Comparison of ENCODE assay signal across 32 mouse cellular contexts in the genomic region with DNA sequence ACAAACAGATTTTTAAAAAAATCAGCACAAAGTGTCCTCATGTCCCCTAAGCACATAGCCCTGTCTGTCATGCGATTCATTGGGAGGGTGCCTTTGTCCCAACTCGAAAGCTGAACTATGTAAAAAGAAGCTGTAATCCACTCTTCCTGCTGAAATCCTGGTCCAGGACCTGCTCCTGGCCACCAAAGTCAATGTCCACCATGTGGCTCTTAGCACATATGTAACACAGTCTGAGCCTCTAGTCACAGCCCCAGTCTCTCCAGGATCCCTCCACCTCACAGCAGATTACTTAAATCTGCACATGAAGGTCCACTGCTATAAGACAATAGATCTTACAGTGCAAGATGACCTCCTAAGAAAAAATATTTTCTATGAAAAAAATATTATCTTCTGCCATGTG.
"Had no signal": no experiment of that assay in that cellular context is flagged by ENCODE, and none has a peak within 500 bp of the region (broad histone marks: within the 10 kb centered on the region; RNA-seq: fewer than 3 reads in every experiment).

No protein-coding gene starts in this region.

- H3K27ac ChIP-seq: left cerebral cortex, adult 2 months; limb, embryonic 10.5 days; limb, embryonic 12.5 days; limb, embryonic 13.5 days; limb, embryonic 15.5 days; liver, embryonic 12.5 days; liver, embryonic 13.5 days; liver, embryonic 14.5 days; liver, embryonic 15.5 days; lung, embryonic 15.5 days; macrophage; midbrain, embryonic 10.5 days; midbrain, embryonic 12.5 days; midbrain, embryonic 13.5 days; midbrain, embryonic 15.5 days had no signal

- H3K4me2 ChIP-seq: limb, embryonic 12.5 days; limb, embryonic 13.5 days; limb, embryonic 15.5 days; liver, embryonic 11.5 days; liver, embryonic 12.5 days; liver, embryonic 13.5 days; liver, embryonic 15.5 days; lung, embryonic 14.5 days; lung, embryonic 15.5 days; midbrain, embryonic 11.5 days; midbrain, embryonic 12.5 days; midbrain, embryonic 13.5 days; midbrain, embryonic 15.5 days had no signal

- DNase-seq: left cerebral cortex, postnatal 4 days; liver; liver, embryonic 13.5 days; liver, postnatal 0 days; lung, adult 18-20 months; lung, adult 2 months; lung, embryonic 14.5 days; lung, postnatal 10 days; lung, postnatal 14 days; lung, postnatal 36 days; lung, postnatal 4 days; midbrain, embryonic 14.5 days had no signal

- ATAC-seq: liver, embryonic 12.5 days; liver, postnatal 0 days; lung, postnatal 0 days; midbrain, embryonic 13.5 days; midbrain, embryonic 15.5 days; midbrain, embryonic 16.5 days had no signal

- H3K36me3 ChIP-seq: limb, embryonic 10.5 days; limb, embryonic 12.5 days; limb, embryonic 13.5 days; limb, embryonic 15.5 days; liver, embryonic 12.5 days; liver, embryonic 13.5 days; liver, embryonic 15.5 days; lung, embryonic 15.5 days; midbrain, embryonic 10.5 days; midbrain, embryonic 12.5 days; midbrain, embryonic 13.5 days; midbrain, embryonic 15.5 days had no signal

- H3K4me3 ChIP-seq: left cerebral cortex, adult 2 months; limb, embryonic 10.5 days; limb, embryonic 12.5 days; limb, embryonic 13.5 days; limb, embryonic 15.5 days; liver, embryonic 12.5 days; liver, embryonic 13.5 days; liver, embryonic 15.5 days; lung, embryonic 15.5 days; megakaryocyte, embryonic 14.5 days; midbrain, embryonic 10.5 days; midbrain, embryonic 12.5 days; midbrain, embryonic 13.5 days; midbrain, embryonic 15.5 days; myocyte had no signal

- H3K9ac ChIP-seq: limb, embryonic 12.5 days; limb, embryonic 13.5 days; limb, embryonic 15.5 days; liver, embryonic 12.5 days; liver, embryonic 13.5 days; liver, embryonic 14.5 days; liver, embryonic 15.5 days; liver, postnatal 0 days; lung, embryonic 14.5 days; lung, embryonic 15.5 days; midbrain, embryonic 12.5 days; midbrain, embryonic 13.5 days; midbrain, embryonic 15.5 days had no signal

- H3K9me3 ChIP-seq: limb, embryonic 10.5 days; limb, embryonic 12.5 days; limb, embryonic 13.5 days; limb, embryonic 15.5 days; liver, embryonic 15.5 days; lung, embryonic 15.5 days; midbrain, embryonic 10.5 days; midbrain, embryonic 12.5 days; midbrain, embryonic 15.5 days had no signal

- H3K4me1 ChIP-seq: limb, embryonic 10.5 days; limb, embryonic 12.5 days; limb, embryonic 13.5 days; limb, embryonic 15.5 days; liver, embryonic 12.5 days; liver, embryonic 13.5 days; liver, embryonic 15.5 days; lung, embryonic 15.5 days; megakaryocyte, embryonic 14.5 days; midbrain, embryonic 10.5 days; midbrain, embryonic 12.5 days; midbrain, embryonic 13.5 days; midbrain, embryonic 15.5 days had no signal

- H3K27me3 ChIP-seq: limb, embryonic 12.5 days; limb, embryonic 13.5 days; limb, embryonic 15.5 days; liver, embryonic 12.5 days; liver, embryonic 13.5 days; liver, embryonic 15.5 days; lung, embryonic 15.5 days; megakaryocyte, embryonic 14.5 days; midbrain, embryonic 12.5 days; midbrain, embryonic 13.5 days; midbrain, embryonic 15.5 days had no signal
